Mouse (Mus musculus) regulatory T cell (primary cell): ENCODE measurements at regions not wholly inside any gene's neighbourhood (a gene's known extent, or its start where the extent isn't known, plus 50 kb on each side); places are given as distances from the start of the nearest gene placed in this dataset.

ENCODE experiments used
- in situ Hi-C: fragments of 300-600 bp; cut with MboI, MseI; formaldehyde crosslinking; loops from one replicate; pipeline ENCODE4 v1.15.1; 2025; ENCODE audit warnings: high pct_unique_total_duplicates

GRCm38 (mm10) chrX:112984668-112985067 lies 200.6 kb downstream of the Chm start:
- in situ Hi-C loops = loop anchor here (10.0 kb wide), 1 partner anchor 1570 kb away; no protein-coding TSS in a partner anchor

DNA sequence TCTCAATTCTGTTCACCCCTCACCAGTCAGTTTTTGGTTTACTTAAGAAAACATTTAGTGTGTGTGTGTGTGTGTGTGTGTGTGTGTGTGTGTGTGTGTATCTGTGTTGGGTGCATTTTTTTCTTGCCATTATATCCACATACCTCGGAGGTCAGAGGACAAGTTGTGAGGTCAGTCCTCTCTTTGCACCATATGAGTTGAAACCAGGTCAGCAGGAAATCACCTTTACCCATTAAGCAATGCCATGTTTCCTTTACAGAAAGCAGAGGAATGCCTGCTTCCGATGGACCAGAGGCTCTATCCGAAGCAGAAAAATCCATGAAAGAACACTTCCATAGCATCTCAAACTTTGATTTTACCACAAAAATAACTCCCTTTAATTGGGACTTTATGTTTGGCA lies 201.2 kb downstream of the Chm start:
- in situ Hi-C loops = loop anchor here (10.0 kb wide), 1 partner anchor 1571 kb away; no protein-coding TSS in a partner anchor

DNA sequence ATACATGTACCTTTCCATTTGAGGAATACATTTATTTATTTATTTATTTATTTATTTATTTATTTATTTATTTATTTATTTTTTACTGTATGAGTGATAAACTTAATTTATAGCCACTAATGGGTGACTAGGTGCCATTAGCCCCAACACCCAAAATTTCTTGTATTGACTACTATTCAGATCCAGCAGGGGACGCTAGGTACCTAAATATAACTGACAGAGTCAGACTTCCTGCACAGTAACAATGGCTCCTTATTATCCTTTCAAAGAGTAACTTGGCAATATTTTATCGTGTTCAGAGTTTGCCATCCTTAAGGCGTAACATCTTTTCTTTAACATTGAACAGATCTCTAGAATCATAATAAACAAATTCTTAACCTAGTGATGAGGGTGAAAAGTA lies 206.7 kb downstream of the Chm start:
- in situ Hi-C loops = no loop called here

DNA sequence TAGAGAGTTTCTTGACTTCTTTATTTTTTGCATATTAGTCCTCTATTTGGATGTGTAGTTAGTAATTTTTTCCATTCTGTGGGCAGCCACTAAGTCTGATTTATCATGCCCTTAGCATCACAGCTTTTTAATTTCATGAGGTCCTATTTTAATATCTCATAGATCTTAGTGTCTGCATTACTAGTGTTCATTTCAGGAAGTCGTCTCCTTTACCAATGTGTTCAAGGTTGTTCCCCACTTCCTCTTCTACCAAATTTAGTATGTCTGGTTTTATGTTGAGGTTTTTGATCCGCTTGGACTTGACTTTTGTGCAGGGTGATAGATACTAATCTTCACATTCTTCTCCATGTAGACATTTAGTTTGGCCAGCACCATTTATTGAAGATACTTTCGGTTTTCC lies 221.2 kb downstream of the Chm start:
- in situ Hi-C loops = loop anchor here (10.0 kb wide), 1 partner anchor 1581 kb away; no protein-coding TSS in a partner anchor

DNA sequence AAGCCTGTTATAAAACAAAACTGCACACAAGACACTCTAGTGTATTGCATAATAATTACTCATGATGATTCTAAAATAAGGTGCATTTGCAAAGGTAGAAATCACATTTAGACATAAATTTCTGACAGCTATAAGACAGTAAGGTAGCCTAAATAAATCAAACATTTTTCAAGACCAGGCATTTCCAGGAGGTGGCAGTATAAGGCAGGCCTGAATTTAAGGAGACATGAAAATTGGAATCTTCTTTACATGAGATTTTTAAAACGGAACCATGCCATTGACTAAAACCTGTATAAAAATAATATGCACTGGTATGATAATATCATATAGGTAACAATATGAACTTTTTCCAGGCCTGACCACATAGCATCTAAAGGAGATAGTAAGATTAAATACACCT lies 235.5 kb downstream of the Chm start:
- in situ Hi-C loops = loop anchor here (25.0 kb wide), 1 partner anchor 1088 kb away; no protein-coding TSS in a partner anchor

DNA sequence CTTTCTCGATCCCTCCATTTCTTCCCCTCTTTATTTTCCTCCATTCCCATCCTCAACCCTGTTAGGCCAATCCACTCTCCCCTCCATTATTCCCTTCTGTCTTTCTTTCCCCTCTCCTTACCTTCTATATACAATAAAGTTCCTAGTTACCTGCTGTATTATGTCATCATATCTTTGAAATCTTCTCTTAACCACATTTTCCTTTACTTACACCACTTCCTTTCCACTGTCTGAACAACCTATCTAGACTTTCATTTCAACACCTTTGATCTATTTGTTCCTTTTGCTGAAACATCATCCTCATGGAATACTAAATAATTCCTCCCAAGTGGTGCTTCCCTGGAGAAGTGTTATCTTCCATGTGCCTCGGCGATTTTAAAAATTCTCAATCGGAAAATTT lies 237.8 kb downstream of the Chm start:
- in situ Hi-C loops = loop anchor here (25.0 kb wide), 1 partner anchor 1090 kb away; no protein-coding TSS in a partner anchor

DNA sequence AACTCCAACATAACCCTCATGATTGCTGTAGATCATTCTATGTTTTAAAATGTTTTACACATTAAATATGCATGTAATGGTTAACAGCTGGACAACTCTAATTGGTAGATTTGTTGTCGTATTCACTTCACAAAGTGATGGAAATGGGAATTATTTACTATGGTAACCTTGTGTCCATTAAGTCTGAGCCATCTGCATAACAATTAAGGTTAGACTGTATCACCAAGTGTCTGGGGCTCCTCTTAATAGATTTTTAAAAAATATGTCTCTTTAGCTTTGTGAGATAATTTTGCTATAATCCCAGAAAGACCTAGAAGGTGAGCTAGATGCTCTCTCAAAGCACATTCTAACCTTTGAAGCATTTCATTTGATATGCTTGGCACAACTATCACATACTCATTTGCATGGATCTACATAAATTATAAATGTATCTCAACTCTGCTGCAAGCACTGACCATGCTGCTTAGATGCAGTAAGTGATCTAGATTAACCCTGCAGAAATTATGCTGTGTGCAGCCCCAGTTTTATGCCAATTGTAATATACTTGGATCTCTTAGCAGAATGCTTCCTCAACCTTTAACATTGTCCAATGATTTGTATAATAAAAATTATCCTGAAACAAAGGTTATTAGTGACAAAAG lies 227.2 kb upstream of the Pof1b start:
- in situ Hi-C loops = loop anchor here (25.0 kb wide), 1 partner anchor 1112 kb away; no protein-coding TSS in a partner anchor

DNA sequence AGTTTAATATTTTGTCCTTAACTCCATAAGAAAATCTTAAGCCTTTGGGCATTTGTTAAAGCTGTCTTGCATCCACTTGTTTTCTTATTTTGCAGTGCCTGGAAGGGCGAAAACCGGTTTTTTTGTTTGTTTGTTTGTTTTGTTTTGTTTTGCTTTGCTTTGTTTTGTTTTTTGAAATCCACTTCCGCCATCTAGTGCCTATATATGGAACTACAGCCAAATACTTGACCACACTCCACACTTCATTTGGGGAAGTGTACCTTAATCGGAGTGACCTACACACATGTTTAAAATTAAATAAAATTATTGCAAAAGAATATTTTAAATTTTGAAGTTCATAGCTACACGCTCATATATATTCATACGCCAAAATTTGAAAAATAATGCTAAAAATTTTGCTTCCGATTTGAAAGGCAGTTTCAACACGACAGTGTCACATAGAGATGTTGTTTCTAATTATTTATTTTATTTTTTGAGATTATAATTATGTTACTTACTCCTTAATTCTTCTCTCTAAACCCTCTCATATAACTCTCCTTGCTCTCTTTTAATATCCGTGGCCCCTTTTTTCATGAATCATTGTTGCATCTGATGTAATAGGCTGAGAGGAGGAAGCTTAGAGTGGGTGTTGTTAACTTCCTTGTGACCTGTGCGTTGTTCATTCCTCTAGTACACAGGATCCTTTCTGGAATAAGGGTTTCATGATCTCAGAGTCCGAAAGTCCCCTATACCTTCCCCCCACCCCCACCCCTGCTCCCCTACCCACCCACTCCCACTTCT lies 205.4 kb upstream of the Pof1b start:
- in situ Hi-C loops = loop anchor here (25.0 kb wide), 2 partner anchors 367 to 492 kb away; partner anchors contain the start of gene Satl1

GRCm38 (mm10) chrX:112886539-112886938 lies 188.1 kb upstream of the Pof1b start:
- in situ Hi-C loops = no loop called here
